Mouse (Mus musculus): ENCODE results near the gene Slc25a22.

- TF ChIP-seq CTCF (conservative IDR thresholded peaks at IDR 0.05; ENCODE audit: insufficient read depth, insufficient read length, low read depth, low read length) (no peak), POLR2A (IDR thresholded peaks at IDR 0.05; ENCODE audit: low read depth, low read length) (no peak)
Measured at GRCm38 (mm10) chr7:141441460-141441859, 3.8 kb upstream of the Slc25a22 start.

Data from kidney, adult 2 months (tissue).